Mouse (Mus musculus): ENCODE measurements around the gene Camkv. TPM values are rescaled to one million over a fixed set of nuclear protein-coding genes. Genes with fewer than 3 reads are reported as not detected.
A peak's percentile ranks its signal among the peaks of the same experiment; 100 is the strongest.

Gene Camkv
- polyA plus RNA-seq, 1 experiment from 2014 or later = 63.4 TPM

DNA sequence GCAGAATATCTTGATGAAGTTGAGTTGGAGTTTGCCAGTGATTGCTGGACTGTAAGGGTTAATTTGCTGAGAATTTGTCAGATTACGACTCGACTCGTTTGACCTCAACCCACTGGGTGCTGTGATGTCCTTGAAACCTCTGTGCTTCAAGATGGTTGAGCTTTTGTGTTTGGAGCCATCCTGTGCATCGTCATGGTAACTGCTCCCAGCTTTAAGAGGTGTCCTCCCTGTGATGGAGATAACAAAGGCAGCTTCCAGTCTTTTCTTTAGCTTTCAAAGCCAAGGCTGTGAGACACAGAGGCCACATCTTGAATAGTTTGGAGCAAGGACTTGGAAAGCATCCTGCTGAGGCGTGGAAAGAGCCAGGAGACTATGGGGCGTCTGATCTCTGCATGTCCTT is 21.7 kb downstream of the Camkv start:
- ATAC-seq = no peak

GRCm38 (mm10) chr9:107959896-107960295 is 24.4 kb downstream of the Camkv start:
- ATAC-seq = no peak
- H3K4me2 ChIP-seq (ENCODE audit: low read length) = no peak overlapping the region
- peaks cover 16% of the 10 kb centered on the region for H3K4me1 ChIP-seq (ENCODE audit: control insufficient read depth, insufficient read depth, low read depth, low read length)
- H3K9me3 ChIP-seq (ENCODE audit: control insufficient read depth, low read length) = no peaks in the 10 kb centered on the region
- no peak overlapping the region for H3K4me3 ChIP-seq (ENCODE audit: low read length)
- H3K9ac ChIP-seq (ENCODE audit: low read depth, low read length) = no peak overlapping the region
- 70% methylated on average over 6 of the region's 6 CpGs for WGBS
- no peaks in the 10 kb centered on the region for H3K27me3 ChIP-seq (replicated peaks; ENCODE audit: control insufficient read depth, insufficient read depth, low read length)
- H3K36me3 ChIP-seq (ENCODE audit: control insufficient read depth, insufficient read depth, low read length) = no peaks in the 10 kb centered on the region
- H3K27ac ChIP-seq (ENCODE audit: low read depth, low read length) = no peak overlapping the region

More for the DNA sequence above, 21.7 kb downstream of the Camkv start:
- H3K36me3 ChIP-seq (ENCODE audit: control insufficient read depth, insufficient read depth, low read length) = no peaks in the 10 kb centered on the region
- H3K9me3 ChIP-seq (ENCODE audit: control insufficient read depth, low read length) = no peaks in the 10 kb centered on the region
- H3K4me3 ChIP-seq (ENCODE audit: low read length) = no peak overlapping the region
- H3K27me3 ChIP-seq (replicated peaks; ENCODE audit: control insufficient read depth, insufficient read depth, low read length) = no peaks in the 10 kb centered on the region
- no peak overlapping the region for H3K9ac ChIP-seq (ENCODE audit: low read depth, low read length)
- no peak overlapping the region for H3K4me2 ChIP-seq (ENCODE audit: low read length)
- WGBS = 31% methylated on average over 6 of the region's 6 CpGs
- H3K27ac ChIP-seq (ENCODE audit: low read depth, low read length) = no peak overlapping the region
- H3K4me1 ChIP-seq (ENCODE audit: control insufficient read depth, insufficient read depth, low read depth, low read length) = peaks cover 14% of the 10 kb centered on the region

DNA sequence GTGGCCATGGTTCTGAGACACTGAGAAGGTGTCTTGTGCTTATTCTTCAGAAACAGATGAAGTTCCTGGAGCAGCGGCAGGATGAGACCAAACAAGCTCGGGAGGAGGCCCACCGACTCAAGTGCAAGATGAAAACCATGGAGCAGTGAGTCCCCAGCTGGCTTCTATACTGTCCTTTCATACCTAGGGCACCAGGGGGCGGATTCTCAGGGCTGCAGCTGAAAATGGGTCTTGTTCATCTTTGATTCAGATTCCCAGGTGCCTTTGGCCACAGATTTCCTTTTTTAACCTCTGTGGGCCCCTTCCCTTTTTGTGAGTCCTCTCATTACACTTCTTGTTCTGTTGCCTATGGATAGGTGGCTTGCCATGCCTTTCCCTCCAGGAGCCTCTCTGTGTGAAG is 25.5 kb downstream of the Camkv start:
- Histone ChIP-seq H3K27me3 (replicated peaks; ENCODE audit: control insufficient read depth, insufficient read depth, low read length) (no peaks in the 10 kb centered on the region), H3K9me3 (ENCODE audit: control insufficient read depth, low read length) (no peaks in the 10 kb centered on the region), H3K4me3 (ENCODE audit: low read length) (no peak overlapping the region), H3K4me2 (ENCODE audit: low read length) (no peak overlapping the region; the same call in 1 of the 2 replicates), H3K9ac (ENCODE audit: low read depth, low read length) (no peak overlapping the region; the same call in 1 of the 2 replicates), H3K36me3 (ENCODE audit: control insufficient read depth, insufficient read depth, low read length) (no peaks in the 10 kb centered on the region), H3K27ac (ENCODE audit: low read depth, low read length) (peak overlapping the region; percentile 76), H3K4me1 (ENCODE audit: control insufficient read depth, insufficient read depth, low read depth, low read length) (peaks cover 16% of the 10 kb centered on the region)
- 81% methylated on average over 4 of the region's 4 CpGs for WGBS
- ATAC-seq = no peak

- Histone ChIP-seq H3K27me3 (replicated peaks; ENCODE audit: control insufficient read depth, insufficient read depth, low read length) (no peaks in the 10 kb centered on the region), H3K4me3 (ENCODE audit: low read length) (0 out of 2 replicates have a peak overlapping the region, but pooled peaks have one; percentile 1), H3K9ac (ENCODE audit: low read depth, low read length) (peak overlapping the region; percentile 19; the same call in 1 of the 2 replicates), H3K9me3 (ENCODE audit: control insufficient read depth, low read length) (no peaks in the 10 kb centered on the region), H3K36me3 (ENCODE audit: control insufficient read depth, insufficient read depth, low read length) (no peaks in the 10 kb centered on the region), H3K27ac (ENCODE audit: low read depth, low read length) (peak overlapping the region; percentile 76), H3K4me2 (ENCODE audit: low read length) (peak overlapping the region; percentile 36), H3K4me1 (ENCODE audit: control insufficient read depth, insufficient read depth, low read depth, low read length) (peaks cover 16% of the 10 kb centered on the region)
- WGBS = 60% methylated on average over 10 of the region's 10 CpGs
- ATAC-seq = peak; percentile 80
Measured at GRCm38 (mm10) chr9:107961351-107961762, 25.9 kb downstream of the Camkv start.

DNA sequence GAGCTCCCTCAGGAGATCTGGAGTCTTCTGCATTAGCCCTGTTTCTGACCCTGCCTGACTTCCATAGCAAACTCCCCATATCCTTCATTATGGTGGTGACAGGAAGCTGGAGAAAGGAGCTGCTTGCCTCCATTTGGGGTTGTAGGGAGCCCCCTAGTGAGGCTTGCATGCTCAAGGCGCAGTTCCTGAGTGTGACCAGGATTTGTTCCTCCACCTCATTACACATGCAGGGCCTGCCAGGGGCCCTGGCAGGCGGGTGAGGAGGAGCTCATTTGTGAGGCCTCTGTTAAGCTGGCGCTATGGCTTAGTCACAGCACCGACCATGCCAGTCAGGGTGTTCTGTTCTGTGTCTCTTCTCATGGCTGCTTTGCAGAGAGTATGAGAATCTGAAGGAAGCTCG is 26.4 kb downstream of the Camkv start:
- Histone ChIP-seq H3K4me1 (ENCODE audit: control insufficient read depth, insufficient read depth, low read depth, low read length) (peaks cover 16% of the 10 kb centered on the region), H3K9me3 (ENCODE audit: control insufficient read depth, low read length) (no peaks in the 10 kb centered on the region), H3K9ac (ENCODE audit: low read depth, low read length) (peak overlapping the region; percentile 19; the same call in 1 of the 2 replicates), H3K27ac (ENCODE audit: low read depth, low read length) (peak overlapping the region; percentile 76), H3K4me3 (ENCODE audit: low read length) (no peak overlapping the region), H3K4me2 (ENCODE audit: low read length) (peak overlapping the region; percentile 36), H3K36me3 (ENCODE audit: control insufficient read depth, insufficient read depth, low read length) (no peaks in the 10 kb centered on the region), H3K27me3 (replicated peaks; ENCODE audit: control insufficient read depth, insufficient read depth, low read length) (no peaks in the 10 kb centered on the region)
- peak; percentile 68 for ATAC-seq
- 49% methylated on average over 5 of the region's 5 CpGs for WGBS

DNA sequence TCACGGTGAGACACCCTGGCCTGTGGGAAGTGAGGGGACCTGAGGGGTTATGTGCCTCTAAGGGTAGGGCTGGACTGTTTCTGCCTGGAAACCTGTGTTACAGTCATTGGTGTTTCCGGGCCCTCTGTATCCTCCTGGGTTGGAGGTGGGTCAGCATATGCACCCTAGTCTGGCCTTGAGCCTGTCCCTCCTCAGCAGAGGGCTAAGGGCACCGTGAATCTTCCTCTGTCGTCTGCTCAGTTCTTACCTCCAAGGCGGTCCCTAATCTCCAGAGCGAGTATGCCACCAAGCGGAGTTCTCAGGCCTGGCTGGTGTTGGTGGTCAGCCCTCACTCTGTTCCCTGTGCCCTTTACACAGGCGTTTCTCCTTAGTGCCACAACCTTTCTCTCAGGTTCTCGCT is 27.4 kb downstream of the Camkv start:
- Histone ChIP-seq H3K36me3 (ENCODE audit: control insufficient read depth, insufficient read depth, low read length) (no peaks in the 10 kb centered on the region), H3K27me3 (replicated peaks; ENCODE audit: control insufficient read depth, insufficient read depth, low read length) (no peaks in the 10 kb centered on the region), H3K4me2 (ENCODE audit: low read length) (no peak overlapping the region), H3K4me3 (ENCODE audit: low read length) (no peak overlapping the region), H3K9ac (ENCODE audit: low read depth, low read length) (no peak overlapping the region), H3K27ac (ENCODE audit: low read depth, low read length) (no peak overlapping the region), H3K9me3 (ENCODE audit: control insufficient read depth, low read length) (no peaks in the 10 kb centered on the region), H3K4me1 (ENCODE audit: control insufficient read depth, insufficient read depth, low read depth, low read length) (peaks cover 16% of the 10 kb centered on the region)
- WGBS = 94% methylated on average over 9 of the region's 9 CpGs
- no peak for ATAC-seq

- Histone ChIP-seq H3K4me1 (ENCODE audit: control insufficient read depth, insufficient read depth, low read depth, low read length) (peaks cover 16% of the 10 kb centered on the region), H3K27me3 (replicated peaks; ENCODE audit: control insufficient read depth, insufficient read depth, low read length) (no peaks in the 10 kb centered on the region), H3K9ac (ENCODE audit: low read depth, low read length) (no peak overlapping the region), H3K27ac (ENCODE audit: low read depth, low read length) (no peak overlapping the region), H3K36me3 (ENCODE audit: control insufficient read depth, insufficient read depth, low read length) (no peaks in the 10 kb centered on the region), H3K9me3 (ENCODE audit: control insufficient read depth, low read length) (no peaks in the 10 kb centered on the region), H3K4me2 (ENCODE audit: low read length) (no peak overlapping the region), H3K4me3 (ENCODE audit: low read length) (no peak overlapping the region)
- peak; percentile 66; the same call in 1 of the 2 replicates for ATAC-seq
- 25% methylated on average over 5 of the region's 5 CpGs for WGBS
Measured at GRCm38 (mm10) chr9:107963700-107964099, 28.2 kb downstream of the Camkv start.

DNA sequence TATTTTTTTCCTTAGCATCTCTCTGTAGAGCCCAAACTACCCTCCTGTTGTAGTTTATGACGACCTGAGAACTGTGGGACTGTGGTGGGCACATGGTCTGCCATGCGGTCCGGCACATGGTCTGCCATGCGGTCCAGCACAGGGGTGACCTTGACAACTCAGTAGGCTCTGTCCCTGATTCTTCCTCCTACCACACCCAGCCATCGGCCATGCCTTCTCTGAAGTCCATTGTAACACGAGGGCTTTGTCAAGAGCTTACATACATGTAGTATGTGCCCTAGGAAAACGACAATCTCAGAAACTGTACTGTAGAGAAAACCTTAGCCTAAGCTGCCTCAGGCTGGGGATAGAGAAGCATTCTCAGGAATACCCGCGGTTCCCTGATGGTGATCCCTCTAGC is 29.2 kb downstream of the Camkv start:
- H3K9ac ChIP-seq (ENCODE audit: low read depth, low read length) = no peak overlapping the region
- no peaks in the 10 kb centered on the region for H3K27me3 ChIP-seq (replicated peaks; ENCODE audit: control insufficient read depth, insufficient read depth, low read length)
- H3K36me3 ChIP-seq (ENCODE audit: control insufficient read depth, insufficient read depth, low read length) = no peaks in the 10 kb centered on the region
- no peak overlapping the region for H3K4me2 ChIP-seq (ENCODE audit: low read length)
- WGBS = 92% methylated on average over 9 of the region's 9 CpGs
- no peak overlapping the region for H3K4me3 ChIP-seq (ENCODE audit: low read length)
- ATAC-seq = no peak
- no peaks in the 10 kb centered on the region for H3K9me3 ChIP-seq (ENCODE audit: control insufficient read depth, low read length)
- H3K27ac ChIP-seq (ENCODE audit: low read depth, low read length) = no peak overlapping the region
- H3K4me1 ChIP-seq (ENCODE audit: control insufficient read depth, insufficient read depth, low read depth, low read length) = peaks cover 16% of the 10 kb centered on the region

- H3K9ac ChIP-seq (ENCODE audit: low read depth, low read length) = no peak overlapping the region
- ATAC-seq = no peak
- H3K27ac ChIP-seq (ENCODE audit: low read depth, low read length) = no peak overlapping the region
- H3K4me3 ChIP-seq (ENCODE audit: low read length) = no peak overlapping the region
- no peak overlapping the region for H3K4me2 ChIP-seq (ENCODE audit: low read length)
- no peaks in the 10 kb centered on the region for H3K27me3 ChIP-seq (replicated peaks; ENCODE audit: control insufficient read depth, insufficient read depth, low read length)
- no peaks in the 10 kb centered on the region for H3K9me3 ChIP-seq (ENCODE audit: control insufficient read depth, low read length)
- peaks cover 6% of the 10 kb centered on the region for H3K4me1 ChIP-seq (ENCODE audit: control insufficient read depth, insufficient read depth, low read depth, low read length)
- H3K36me3 ChIP-seq (ENCODE audit: control insufficient read depth, insufficient read depth, low read length) = 0 out of 2 replicates have a peak, but pooled peaks cover 2% of the 10 kb centered on the region
- 87% methylated on average over 10 of the region's 10 CpGs for WGBS
Measured at GRCm38 (mm10) chr9:107966676-107967075, 31.2 kb downstream of the Camkv start.

- 86% methylated on average over 6 of the region's 6 CpGs for WGBS
- ATAC-seq = no peak
Measured at GRCm38 (mm10) chr9:107967437-107967836, 32.0 kb downstream of the Camkv start.

More at GRCm38 (mm10) chr9:107967437-107967836, 32.0 kb downstream of the Camkv start:
- Histone ChIP-seq H3K27me3 (replicated peaks; ENCODE audit: control insufficient read depth, insufficient read depth, low read length) (no peaks in the 10 kb centered on the region), H3K36me3 (ENCODE audit: control insufficient read depth, insufficient read depth, low read length) (0 out of 2 replicates have a peak, but pooled peaks cover 3% of the 10 kb centered on the region), H3K4me3 (ENCODE audit: low read length) (no peak overlapping the region), H3K4me2 (ENCODE audit: low read length) (no peak overlapping the region), H3K9me3 (ENCODE audit: control insufficient read depth, low read length) (no peaks in the 10 kb centered on the region), H3K9ac (ENCODE audit: low read depth, low read length) (no peak overlapping the region), H3K4me1 (ENCODE audit: control insufficient read depth, insufficient read depth, low read depth, low read length) (no peaks in the 10 kb centered on the region), H3K27ac (ENCODE audit: low read depth, low read length) (no peak overlapping the region)
